Mouse (Mus musculus) left cerebral cortex, adult 11 months (tissue): ENCODE measurements at regions not wholly inside any gene's neighbourhood (a gene's known extent, or its start where the extent isn't known, plus 50 kb on each side); places are given as distances from the start of the nearest gene placed in this dataset.

Experiments used
- DNase-seq: peaks from one replicate; pipeline ENCODE4 v3.0.0; 2022; ENCODE audit warnings: low spot score

DNA sequence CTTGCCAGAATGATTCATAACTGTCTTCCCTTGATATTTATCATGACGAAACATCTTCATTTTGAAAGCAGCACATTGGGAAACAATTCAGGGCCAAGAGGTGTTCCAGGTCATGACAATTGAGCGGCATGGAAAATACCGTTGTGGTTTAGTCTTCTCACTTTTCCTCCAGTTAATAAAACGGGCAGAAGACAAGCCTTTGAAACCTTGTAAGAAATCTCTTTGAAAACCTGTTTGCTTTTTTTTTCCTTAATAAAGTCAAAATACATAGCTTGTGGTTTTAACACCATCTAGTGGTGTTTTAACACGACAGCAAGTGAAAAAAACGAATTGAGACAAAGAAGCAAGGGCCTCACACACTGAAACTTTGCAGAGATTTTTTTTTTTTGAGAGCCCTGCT, 1389.0 kb upstream of the Acvr2a start:
- DNase-seq, result no peak

- DNase-seq, result no peak
These were observed 1384.1 kb upstream of the Acvr2a start for GRCm38 (mm10) chr2:47429843-47430242.

DNA sequence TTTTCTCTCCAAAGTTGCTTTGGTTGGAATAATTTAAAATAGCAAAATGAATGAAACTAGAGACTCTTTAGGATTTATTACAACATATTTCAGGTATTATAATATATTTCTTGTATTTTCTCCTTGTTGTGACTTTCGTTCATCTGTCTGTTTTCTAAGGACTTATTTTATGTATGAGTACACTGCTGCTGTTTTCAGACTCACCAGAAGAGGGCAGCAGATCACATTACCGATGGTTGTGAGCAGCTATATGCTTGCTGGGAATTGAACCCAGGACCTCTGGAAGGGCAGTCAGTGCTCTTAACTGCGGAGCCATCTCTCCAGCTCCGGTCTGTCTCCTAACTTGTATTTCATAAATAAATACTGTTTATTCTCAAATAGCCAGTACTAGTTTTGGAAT, 1347.9 kb upstream of the Acvr2a start:
- no peak for DNase-seq

DNA sequence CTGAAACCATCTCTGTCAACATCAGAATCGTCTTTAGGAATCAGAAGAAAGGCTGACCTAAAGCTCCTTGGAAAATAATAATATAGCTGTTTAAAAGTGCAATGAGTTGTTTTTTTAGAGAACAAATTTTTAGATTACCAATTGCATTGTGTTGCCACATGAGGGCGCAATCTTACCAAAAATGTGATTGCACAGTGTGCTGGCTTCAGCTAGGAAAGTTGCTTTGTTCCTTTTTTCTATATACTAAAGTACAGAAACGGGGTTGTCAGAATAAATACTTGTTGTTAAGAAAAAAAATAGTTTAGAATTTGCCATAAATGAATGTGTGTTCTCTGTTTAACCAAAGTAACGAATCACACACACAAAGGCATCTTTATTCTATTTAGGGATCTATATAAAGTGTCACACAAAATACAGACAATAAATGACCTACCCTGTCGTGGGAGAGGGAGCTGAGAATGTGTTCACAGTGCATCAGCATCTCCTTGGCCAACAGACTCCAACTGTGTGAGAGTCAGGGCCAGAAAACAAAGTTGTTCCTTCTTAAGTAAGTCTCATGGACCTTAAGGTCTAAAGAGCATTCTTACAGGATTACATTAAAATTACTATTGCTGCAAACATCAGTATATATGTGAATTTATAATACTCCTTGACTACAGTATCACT, 1321.9 kb upstream of the Acvr2a start:
- peak; percentile 2 for DNase-seq
